In the genomic region with DNA sequence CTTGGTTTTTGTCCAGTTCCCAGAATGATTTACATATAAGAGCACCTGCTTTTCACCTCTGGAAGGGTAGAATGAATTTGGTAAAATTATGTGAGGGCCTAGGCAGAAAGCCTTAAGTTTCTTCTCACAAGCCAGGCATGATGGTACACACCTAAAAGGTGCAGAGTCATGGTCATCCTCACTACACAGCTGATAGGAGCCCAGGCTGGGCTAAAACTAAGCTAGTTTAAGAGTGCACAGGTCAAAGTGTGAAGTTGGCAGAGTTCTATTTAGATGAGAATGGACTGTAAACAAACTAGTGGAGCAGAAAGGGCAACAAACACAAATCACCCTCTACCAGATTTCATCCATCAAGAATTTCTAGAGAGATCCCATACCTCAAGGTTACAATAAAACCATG, we compare ENCODE assay signal across 29 mouse cellular contexts.
DNase-seq lines count a peak whose midpoint lies in the region; ATAC-seq lines count a peak whose summit lies in the region.
"Had no signal": no experiment of that assay in that cellular context is flagged by ENCODE, and none has a peak within 500 bp of the region (broad histone marks: within the 10 kb centered on the region; RNA-seq: fewer than 3 reads in every experiment).

No protein-coding gene starts in this region.

- H3K4me2 ChIP-seq in liver, embryonic 16.5 days (ENCODE audit: low read depth, low read length): no peak overlapping the region
- H3K4me2 ChIP-seq: embryonic facial prominence, embryonic 12.5 days; embryonic facial prominence, embryonic 15.5 days; forebrain, embryonic 13.5 days; heart, embryonic 13.5 days; hindbrain, embryonic 14.5 days had no signal

- DNase-seq in kidney, adult 9 months: peak; percentile 35
- DNase-seq in kidney, adult 18-20 months: no peak
- no peak for DNase-seq in lung, postnatal 14 days
- DNase-seq in right cerebral cortex, postnatal 36 days (ENCODE audit: low spot score in 2 of 2): no peak
- no peak for DNase-seq in adrenal gland, postnatal 25 days
- DNase-seq: adrenal gland, adult 8-10 months; adrenal gland, postnatal 36 days; cerebellum, adult 18-20 months; cerebellum, adult 9-10 months; cerebellum, postnatal 14 days; gastrocnemius, postnatal 10 days; gastrocnemius, postnatal 36 days; heart, adult 11 months; heart, postnatal 14 days; heart, postnatal 4 days had no signal

- H3K27me3 ChIP-seq in liver, embryonic 16.5 days (ENCODE audit: control insufficient read depth, insufficient read depth, low read depth, low read length): no peaks in the 10 kb centered on the region
- H3K27me3 ChIP-seq: embryonic facial prominence, embryonic 12.5 days; embryonic facial prominence, embryonic 15.5 days; forebrain, embryonic 13.5 days; heart, embryonic 13.5 days had no signal

- no peaks in the 10 kb centered on the region for H3K9me3 ChIP-seq in liver, embryonic 16.5 days (replicated peaks; ENCODE audit: control insufficient read depth, low read length)
- H3K9me3 ChIP-seq: embryonic facial prominence, embryonic 12.5 days; embryonic facial prominence, embryonic 15.5 days; forebrain, embryonic 10.5 days; forebrain, embryonic 13.5 days; heart, embryonic 13.5 days had no signal

- H3K4me3 ChIP-seq in liver, embryonic 16.5 days (ENCODE audit: low read depth, low read length): no peak overlapping the region
- H3K4me3 ChIP-seq: embryonic facial prominence, embryonic 12.5 days; embryonic facial prominence, embryonic 15.5 days; erythroblast, embryonic 14.5 days; forebrain, embryonic 10.5 days; forebrain, embryonic 13.5 days; heart, embryonic 13.5 days had no signal

- H3K27ac ChIP-seq in liver, embryonic 16.5 days (ENCODE audit: low read length): 0 out of 2 replicates have a peak overlapping the region, but pooled peaks have one; percentile 26
- H3K27ac ChIP-seq: embryonic facial prominence, embryonic 12.5 days; embryonic facial prominence, embryonic 15.5 days; forebrain, embryonic 10.5 days; forebrain, embryonic 13.5 days; heart, embryonic 13.5 days; hindbrain, embryonic 14.5 days; hindbrain, postnatal 0 days had no signal

- peaks cover 2% of the 10 kb centered on the region; the same call in 1 of the 2 replicates for H3K4me1 ChIP-seq in liver, embryonic 16.5 days (ENCODE audit: control insufficient read depth, low read depth, low read length)
- H3K4me1 ChIP-seq: embryonic facial prominence, embryonic 12.5 days; embryonic facial prominence, embryonic 15.5 days; forebrain, embryonic 10.5 days; forebrain, embryonic 13.5 days; heart, embryonic 13.5 days had no signal

- no peak overlapping the region for H3K9ac ChIP-seq in liver, embryonic 16.5 days (ENCODE audit: low read depth, low read length)
- H3K9ac ChIP-seq: embryonic facial prominence, embryonic 12.5 days; embryonic facial prominence, embryonic 15.5 days; forebrain, embryonic 13.5 days; heart, embryonic 13.5 days; hindbrain, embryonic 14.5 days had no signal

- H3K36me3 ChIP-seq in liver, embryonic 16.5 days (ENCODE audit: control insufficient read depth, insufficient read depth): peaks cover 36% of the 10 kb centered on the region

- peak; percentile 78 for ATAC-seq in erythroblast, adult 5-6 weeks (replicated peaks; ENCODE audit: low FRiP score, poor library complexity, severe bottlenecking)
- ATAC-seq in erythroid progenitor cell, adult 5-6 weeks (replicated peaks; ENCODE audit: low FRiP score, poor library complexity, severe bottlenecking): 0 out of 2 replicates have a peak, but pooled peaks have one; percentile 25
- peak; percentile 81 for ATAC-seq in liver, embryonic 16.5 days (ENCODE audit: low read depth)
- ATAC-seq: activated CD4-positive, CD25-positive, alpha-beta regulatory T cell, adult 4 months; CD4-positive, CD25-positive, alpha-beta regulatory T cell, adult 4 months; forebrain, embryonic 13.5 days; forebrain, embryonic 16.5 days; hindbrain, postnatal 0 days had no signal

Comparison
In these comparisons a context has a peak if more than half of its experiments do, and no peak if none do; other contexts are left out.
1. ATAC-seq: peak in every context shown above with its lines; median percentile 81 in liver, embryonic 16.5 days; 78 in erythroblast, adult 5-6 weeks; 25 in erythroid progenitor cell, adult 5-6 weeks.